Mouse (Mus musculus) ES-Bruce4 (cell line): ENCODE data around the gene Zfp992.
"Not testable (repeated sequence)": the region's sequence is repeated elsewhere in the genome, so short reads cannot be mapped to it uniquely, and the experiment has no call there.

Experiments
- CTCF ChIP-seq: IDR thresholded peaks from one replicate; pipeline ENCODE4 v1.8.1; 2011; ENCODE audit warnings: low read depth, low read length
- EP300 ChIP-seq: IDR thresholded peaks from 2 replicates; pipeline ENCODE4 v1.6.1; 2011; ENCODE audit warnings: low read depth, low read length; ENCODE audit not compliant: insufficient read depth
- POLR2A ChIP-seq: IDR thresholded peaks from one replicate; pipeline ENCODE4 v1.8.1; 2011; ENCODE audit warnings: low read length; ENCODE audit not compliant: insufficient read depth

GRCm38 (mm10) chr4:146449711-146450110, 888 bp downstream of the Zfp992 start:
- not testable (repeated sequence) for TF ChIP-seq POLR2A, CTCF, EP300
